Mouse (Mus musculus): Measurements from ENCODE around the gene Cckar. TPM values are rescaled to one million over a fixed set of nuclear protein-coding genes. Genes with fewer than 3 reads are reported as not detected.
"Not testable (repeated sequence)": the region's sequence is repeated elsewhere in the genome, so short reads cannot be mapped to it uniquely, and the experiment has no call there.

Cckar gene
- polyA plus RNA-seq, 1 experiment from 2014 or later = 1.9 TPM

DNA sequence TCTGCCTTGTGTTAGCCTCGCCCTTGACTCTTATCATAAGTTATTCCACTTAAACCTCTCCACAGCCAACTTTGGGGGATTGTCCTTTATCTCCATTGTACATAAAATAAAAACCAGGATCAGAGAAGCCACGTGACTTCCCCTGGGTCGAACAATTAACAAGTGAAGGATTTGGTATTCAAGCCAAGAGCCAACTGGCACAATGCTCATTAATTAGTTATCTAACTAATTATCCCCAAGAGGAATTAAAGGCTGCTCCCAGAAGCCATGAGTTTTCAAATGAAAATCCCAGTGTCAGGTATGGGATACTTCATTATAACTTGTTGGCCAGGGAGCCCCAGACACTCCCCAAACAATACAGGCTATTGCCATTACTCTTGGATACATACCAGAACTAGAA lies 23.6 kb downstream of the Cckar start:
- Histone ChIP-seq H3K4me1 (replicated peaks; ENCODE audit: control insufficient read depth, insufficient read depth, low read length) (no peaks in the 10 kb centered on the region), H3K4me3 (ENCODE audit: low read depth, low read length) (no peak overlapping the region), H3K27me3 (ENCODE audit: control insufficient read depth, insufficient read depth, low read length) (no peaks in the 10 kb centered on the region), H3K9me3 (ENCODE audit: control insufficient read depth, low read length) (no peaks in the 10 kb centered on the region), H3K4me2 (replicated peaks; ENCODE audit: low read depth, low read length) (no peak overlapping the region), H3K9ac (ENCODE audit: low read depth, low read length) (no peak overlapping the region), H3K36me3 (ENCODE audit: control insufficient read depth, insufficient read depth, low read length) (no peaks in the 10 kb centered on the region), H3K27ac (ENCODE audit: low read depth, low read length) (no peak overlapping the region)
- 84% methylated on average over 3 of the region's 3 CpGs for WGBS
- ATAC-seq (ENCODE audit: low FRiP score) (no peak), DNase-seq (ENCODE audit: low spot score) (no peak)

- 69% methylated on average over 6 of the region's 6 CpGs for whole genome bisulfite sequencing
- Histone ChIP-seq H3K4me1 (replicated peaks; ENCODE audit: control insufficient read depth, insufficient read depth, low read length) (no peaks in the 10 kb centered on the region), H3K27me3 (ENCODE audit: control insufficient read depth, insufficient read depth, low read length) (no peaks in the 10 kb centered on the region), H3K9me3 (ENCODE audit: control insufficient read depth, low read length) (no peaks in the 10 kb centered on the region), H3K36me3 (ENCODE audit: control insufficient read depth, insufficient read depth, low read length) (no peaks in the 10 kb centered on the region), H3K9ac (ENCODE audit: low read depth, low read length) (no peak overlapping the region), H3K4me2 (replicated peaks; ENCODE audit: low read depth, low read length) (no peak overlapping the region), H3K27ac (ENCODE audit: low read depth, low read length) (no peak overlapping the region), H3K4me3 (ENCODE audit: low read depth, low read length) (no peak overlapping the region)
- no peak for DNase-seq (ENCODE audit: low spot score)
- ATAC-seq (ENCODE audit: low FRiP score) = no peak
Measured at GRCm38 (mm10) chr5:53679651-53680050, 27.9 kb downstream of the Cckar start.

DNA sequence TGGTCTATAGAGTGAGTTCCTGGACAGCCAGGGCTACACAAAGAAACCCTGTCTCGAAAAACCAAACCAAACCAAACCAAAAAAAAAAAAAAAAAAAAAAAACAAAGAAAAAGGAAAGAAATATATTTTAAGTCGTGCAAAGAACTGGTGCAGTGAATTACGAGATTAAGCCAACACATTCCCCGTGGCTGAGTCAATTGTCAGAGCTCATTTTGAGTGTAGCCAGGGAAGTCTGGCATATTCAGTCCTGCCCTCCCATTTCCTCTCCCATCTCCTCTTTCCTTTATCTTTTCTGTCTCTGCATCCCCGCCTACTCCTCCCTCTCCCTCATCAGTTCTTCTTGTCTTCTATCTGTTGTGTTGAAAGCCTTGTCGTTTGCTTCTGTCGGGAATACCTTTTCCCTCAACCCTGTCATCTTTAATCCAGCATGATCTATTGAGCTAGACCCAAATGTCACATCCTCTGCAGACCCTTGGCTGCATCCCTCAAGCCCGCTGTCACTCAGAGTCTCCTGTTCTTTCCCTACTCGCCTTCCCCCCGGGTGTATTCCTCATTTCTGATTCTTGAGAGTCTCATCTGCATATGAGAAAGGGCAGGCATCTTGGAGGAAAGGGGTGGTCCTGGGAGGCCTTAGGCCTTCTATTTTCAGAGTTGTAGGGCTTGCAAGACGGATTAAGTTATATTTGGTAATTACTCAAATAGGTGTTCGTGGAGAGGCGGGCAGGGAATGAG lies 29.3 kb downstream of the Cckar start:
- H3K27ac ChIP-seq (ENCODE audit: low read depth, low read length) = no peak overlapping the region
- no peaks in the 10 kb centered on the region for H3K36me3 ChIP-seq (ENCODE audit: control insufficient read depth, insufficient read depth, low read length)
- H3K4me1 ChIP-seq (replicated peaks; ENCODE audit: control insufficient read depth, insufficient read depth, low read length) = no peaks in the 10 kb centered on the region
- no peak overlapping the region for H3K4me3 ChIP-seq (ENCODE audit: low read depth, low read length)
- no peaks in the 10 kb centered on the region for H3K9me3 ChIP-seq (ENCODE audit: control insufficient read depth, low read length)
- H3K9ac ChIP-seq (ENCODE audit: low read depth, low read length) = no peak overlapping the region
- 53% methylated on average over 13 of the region's 13 CpGs for WGBS
- no peak overlapping the region for H3K4me2 ChIP-seq (replicated peaks; ENCODE audit: low read depth, low read length)
- ATAC-seq (ENCODE audit: low FRiP score) (no peak), DNase-seq (ENCODE audit: low spot score) (no peak)
- H3K27me3 ChIP-seq (ENCODE audit: control insufficient read depth, insufficient read depth, low read length) = no peaks in the 10 kb centered on the region

DNA sequence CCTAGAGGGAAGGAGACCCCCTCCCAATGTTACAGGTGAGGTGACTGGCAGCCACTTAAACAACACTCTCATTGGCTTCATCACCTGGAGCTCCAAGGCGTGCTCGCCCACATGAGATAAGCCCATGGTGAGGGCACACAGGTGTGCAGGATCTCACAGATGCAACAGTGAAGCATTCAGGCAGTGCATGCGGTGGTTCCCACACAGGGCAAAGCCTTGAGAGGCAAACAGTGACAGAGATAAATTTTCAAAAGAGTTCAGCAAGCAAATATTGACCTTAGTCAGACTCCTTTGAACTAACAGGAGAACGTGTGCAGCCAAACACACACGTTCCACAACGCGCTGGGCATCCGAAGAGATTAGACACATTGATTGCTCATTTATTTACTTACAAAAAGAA lies 30.8 kb downstream of the Cckar start:
- no peak for DNase-seq (ENCODE audit: low spot score)
- no peak for ATAC-seq (ENCODE audit: low FRiP score)
- H3K36me3 ChIP-seq (ENCODE audit: control insufficient read depth, insufficient read depth, low read length) = no peaks in the 10 kb centered on the region
- H3K27me3 ChIP-seq (ENCODE audit: control insufficient read depth, insufficient read depth, low read length) = no peaks in the 10 kb centered on the region
- H3K4me1 ChIP-seq (replicated peaks; ENCODE audit: control insufficient read depth, insufficient read depth, low read length) = no peaks in the 10 kb centered on the region
- H3K4me3 ChIP-seq (ENCODE audit: low read depth, low read length) = no peak overlapping the region
- no peak overlapping the region for H3K27ac ChIP-seq (ENCODE audit: low read depth, low read length)
- H3K9ac ChIP-seq (ENCODE audit: low read depth, low read length) = no peak overlapping the region
- no peak overlapping the region for H3K4me2 ChIP-seq (replicated peaks; ENCODE audit: low read depth, low read length)
- WGBS = 93% methylated on average over 8 of the region's 8 CpGs
- no peaks in the 10 kb centered on the region for H3K9me3 ChIP-seq (ENCODE audit: control insufficient read depth, low read length)

- not testable (repeated sequence) for H3K4me2 ChIP-seq (replicated peaks; ENCODE audit: low read depth, low read length); ATAC-seq (ENCODE audit: low FRiP score); H3K36me3 ChIP-seq (ENCODE audit: control insufficient read depth, insufficient read depth, low read length); DNase-seq (ENCODE audit: low spot score); H3K27me3 ChIP-seq (ENCODE audit: control insufficient read depth, insufficient read depth, low read length); H3K27ac ChIP-seq (ENCODE audit: low read depth, low read length); H3K4me1 ChIP-seq (replicated peaks; ENCODE audit: control insufficient read depth, insufficient read depth, low read length); H3K9ac ChIP-seq (ENCODE audit: low read depth, low read length); H3K9me3 ChIP-seq (ENCODE audit: control insufficient read depth, low read length); H3K4me3 ChIP-seq (ENCODE audit: low read depth, low read length)
- WGBS = 94% methylated on average over 6 of the region's 6 CpGs
Measured at GRCm38 (mm10) chr5:53673493-53674150, 33.9 kb downstream of the Cckar start.

GRCm38 (mm10) chr5:53672352-53672751 lies 35.2 kb downstream of the Cckar start:
- WGBS = 27% methylated on average over 5 of the region's 5 CpGs
- H3K27ac ChIP-seq (ENCODE audit: low read depth, low read length) = no peak overlapping the region
- ATAC-seq (ENCODE audit: low FRiP score) (peak; percentile 81), DNase-seq (ENCODE audit: low spot score) (peak; percentile 90)
- no peaks in the 10 kb centered on the region for H3K27me3 ChIP-seq (ENCODE audit: control insufficient read depth, insufficient read depth, low read length)
- no peak overlapping the region for H3K4me2 ChIP-seq (replicated peaks; ENCODE audit: low read depth, low read length)
- H3K4me1 ChIP-seq (replicated peaks; ENCODE audit: control insufficient read depth, insufficient read depth, low read length) = no peaks in the 10 kb centered on the region
- H3K36me3 ChIP-seq (ENCODE audit: control insufficient read depth, insufficient read depth, low read length) = no peaks in the 10 kb centered on the region
- H3K9me3 ChIP-seq (ENCODE audit: control insufficient read depth, low read length) = no peaks in the 10 kb centered on the region
- H3K4me3 ChIP-seq (ENCODE audit: low read depth, low read length) = no peak overlapping the region
- H3K9ac ChIP-seq (ENCODE audit: low read depth, low read length) = no peak overlapping the region

GRCm38 (mm10) chr5:53671507-53671906 lies 36.0 kb downstream of the Cckar start:
- Histone ChIP-seq H3K4me2 (replicated peaks; ENCODE audit: low read depth, low read length) (no peak overlapping the region), H3K27me3 (ENCODE audit: control insufficient read depth, insufficient read depth, low read length) (no peaks in the 10 kb centered on the region), H3K4me1 (replicated peaks; ENCODE audit: control insufficient read depth, insufficient read depth, low read length) (no peaks in the 10 kb centered on the region), H3K27ac (ENCODE audit: low read depth, low read length) (no peak overlapping the region), H3K36me3 (ENCODE audit: control insufficient read depth, insufficient read depth, low read length) (no peaks in the 10 kb centered on the region), H3K4me3 (ENCODE audit: low read depth, low read length) (no peak overlapping the region), H3K9me3 (ENCODE audit: control insufficient read depth, low read length) (no peaks in the 10 kb centered on the region), H3K9ac (ENCODE audit: low read depth, low read length) (no peak overlapping the region)
- 55% methylated on average over 4 of the region's 4 CpGs for WGBS
- no peak for DNase-seq (ENCODE audit: low spot score)
- ATAC-seq (ENCODE audit: low FRiP score) = no peak

GRCm38 (mm10) chr5:53670321-53670938 lies 37.1 kb downstream of the Cckar start:
- H3K9me3 ChIP-seq (ENCODE audit: control insufficient read depth, low read length) = no peaks in the 10 kb centered on the region
- H3K4me1 ChIP-seq (replicated peaks; ENCODE audit: control insufficient read depth, insufficient read depth, low read length) = no peaks in the 10 kb centered on the region
- no peaks in the 10 kb centered on the region for H3K27me3 ChIP-seq (ENCODE audit: control insufficient read depth, insufficient read depth, low read length)
- no peaks in the 10 kb centered on the region for H3K36me3 ChIP-seq (ENCODE audit: control insufficient read depth, insufficient read depth, low read length)
- H3K9ac ChIP-seq (ENCODE audit: low read depth, low read length) = no peak overlapping the region
- DNase-seq (ENCODE audit: low spot score) = no peak
- H3K4me2 ChIP-seq (replicated peaks; ENCODE audit: low read depth, low read length) = no peak overlapping the region
- no peak for ATAC-seq (ENCODE audit: low FRiP score)
- no peak overlapping the region for H3K27ac ChIP-seq (ENCODE audit: low read depth, low read length)
- no peak overlapping the region for H3K4me3 ChIP-seq (ENCODE audit: low read depth, low read length)
- 90% methylated on average over 10 of the region's 10 CpGs for WGBS

DNA sequence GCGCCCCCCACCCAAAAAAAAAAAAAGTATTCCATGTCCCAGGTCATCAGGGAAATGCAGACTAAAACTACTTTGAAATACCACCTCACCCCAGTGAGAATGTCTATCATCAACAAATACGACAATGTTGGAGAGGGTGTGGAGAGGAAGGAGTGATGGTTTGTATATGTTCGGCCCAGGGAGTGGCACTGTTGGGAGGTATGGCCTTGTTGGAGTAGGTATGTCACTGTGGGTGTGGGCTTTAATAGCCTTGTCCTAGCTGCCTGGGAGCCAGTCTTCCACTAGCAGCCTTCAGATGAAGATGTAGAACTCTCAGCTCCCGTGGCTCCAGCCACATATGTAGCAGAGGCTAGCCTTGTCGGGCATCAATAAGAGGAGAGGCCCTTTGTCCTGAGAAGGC lies 39.5 kb downstream of the Cckar start:
- H3K9ac ChIP-seq (ENCODE audit: low read depth, low read length) = no peak overlapping the region
- H3K9me3 ChIP-seq (ENCODE audit: control insufficient read depth, low read length) = no peaks in the 10 kb centered on the region
- no peaks in the 10 kb centered on the region for H3K4me1 ChIP-seq (replicated peaks; ENCODE audit: control insufficient read depth, insufficient read depth, low read length)
- no peaks in the 10 kb centered on the region for H3K36me3 ChIP-seq (ENCODE audit: control insufficient read depth, insufficient read depth, low read length)
- ATAC-seq (ENCODE audit: low FRiP score) (no peak), DNase-seq (ENCODE audit: low spot score) (no peak)
- no peak overlapping the region for H3K4me2 ChIP-seq (replicated peaks; ENCODE audit: low read depth, low read length)
- no peaks in the 10 kb centered on the region for H3K27me3 ChIP-seq (ENCODE audit: control insufficient read depth, insufficient read depth, low read length)
- WGBS = 89% methylated on average over 5 of the region's 5 CpGs
- H3K4me3 ChIP-seq (ENCODE audit: low read depth, low read length) = no peak overlapping the region
- no peak overlapping the region for H3K27ac ChIP-seq (ENCODE audit: low read depth, low read length)
